Mouse (Mus musculus) limb, embryonic 12.5 days (tissue): ENCODE data around the gene Cpt1a. TPM values are rescaled to one million over a fixed set of nuclear protein-coding genes. Genes with fewer than 3 reads are reported as not detected.

Experiments used
- ATAC-seq: fragments of 200-750 bp; cut with Nextera tagmentation; 2 replicates; pipeline ENCODE4 v1.8.0; 2017; ENCODE audit warnings: low read depth, moderate TSS enrichment; ENCODE audit not compliant: insufficient number of reproducible peaks, insufficient read depth, low FRiP score, low TSS enrichment
- H3K27ac ChIP-seq: fragments of 300-500 bp; sonication (generic); 2 replicates; pipeline ENCODE4 v1.5.1; 2016; ENCODE audit warnings: mild to moderate bottlenecking, moderate library complexity
- H3K27me3 ChIP-seq: fragments of 300-500 bp; sonication (generic); 2 replicates; pipeline ENCODE4 v1.6.1; 2016; ENCODE audit warnings: mild to moderate bottlenecking, moderate library complexity
- H3K36me3 ChIP-seq: fragments of 300-500 bp; sonication (generic); 2 replicates; pipeline ENCODE4 v1.6.1; 2016; ENCODE audit warnings: mild to moderate bottlenecking, moderate library complexity
- H3K4me1 ChIP-seq: fragments of 300-500 bp; sonication (generic); replicated peaks from 2 replicates; pipeline ENCODE4 v1.6.1; 2016
- H3K4me2 ChIP-seq: fragments of 300-500 bp; sonication (generic); 2 replicates; pipeline ENCODE4 v1.6.1; 2016; ENCODE audit warnings: mild to moderate bottlenecking, moderate library complexity
- H3K4me3 ChIP-seq: fragments of 300-500 bp; sonication (generic); replicated peaks from 2 replicates; pipeline ENCODE4 v1.5.1; 2016; ENCODE audit warnings: mild to moderate bottlenecking
- H3K9ac ChIP-seq: fragments of 300-500 bp; sonication (generic); replicated peaks from 2 replicates; pipeline ENCODE4 v1.6.1; 2016; ENCODE audit warnings: mild to moderate bottlenecking, moderate library complexity
- H3K9me3 ChIP-seq: fragments of 300-500 bp; sonication (generic); 2 replicates; pipeline ENCODE4 v1.6.1; 2016; ENCODE audit warnings: mild to moderate bottlenecking, moderate library complexity
- WGBS: fragments of 180-500 bp; shearing (Covaris S2); methylation state at CpG from one replicate; pipeline ENCODE4 v1.1.7; 2016; 5-methylcytosine and 5-hydroxymethylcytosine counted together
- polyA plus RNA-seq: library from polyadenylated mRNA; unstranded; fragments of >200 nt; fragmentation: Nextera tagmentation; extraction: Ambion mirVana; gene quantifications from 2 replicates; pipeline ENCODE4 v1.2.1, GENCODE M21; 2016

The Cpt1a gene
- polyA plus RNA-seq, 1 experiment from 2014 or later: 12.8 TPM

DNA sequence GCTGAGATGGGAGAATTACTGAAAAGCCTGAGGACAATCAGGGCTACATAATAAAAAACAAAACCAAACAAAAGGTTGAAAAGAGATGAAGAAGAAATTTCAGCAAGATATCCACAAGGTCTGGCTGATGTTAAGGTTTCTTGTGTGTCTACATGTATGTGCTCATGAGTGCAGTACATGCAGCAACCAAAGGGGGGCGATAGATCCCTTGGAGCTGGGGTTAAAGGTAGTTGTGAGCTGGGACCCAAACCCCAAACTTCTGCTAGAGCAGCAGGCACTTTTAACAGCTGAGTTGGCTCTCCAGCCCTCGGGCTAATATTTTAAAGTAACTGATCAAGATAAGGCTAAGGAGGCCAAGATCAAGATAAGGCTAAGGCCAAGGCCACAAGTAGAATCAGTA is 51.9 kb downstream of the Cpt1a start:
- WGBS: 61% methylated on average over 2 of the region's 2 CpGs

GRCm38 (mm10) chr19:3375945-3376495 is 53.9 kb downstream of the Cpt1a start:
- Histone ChIP-seq H3K4me2 (no peak overlapping the region), H3K27me3 (no peaks in the 10 kb centered on the region), H3K4me3 (no peak overlapping the region), H3K4me1 (no peaks in the 10 kb centered on the region), H3K9ac (no peak overlapping the region), H3K36me3 (peaks cover 20% of the 10 kb centered on the region), H3K27ac (no peak overlapping the region), H3K9me3 (no peaks in the 10 kb centered on the region)
- WGBS: 63% methylated on average over 7 of the region's 7 CpGs
- no peak for ATAC-seq

More for the DNA sequence above, 51.9 kb downstream of the Cpt1a start:
- no peak overlapping the region for H3K4me2 ChIP-seq
- H3K9me3 ChIP-seq: no peaks in the 10 kb centered on the region
- no peaks in the 10 kb centered on the region for H3K4me1 ChIP-seq
- no peak overlapping the region for H3K9ac ChIP-seq
- peaks cover 10% of the 10 kb centered on the region for H3K36me3 ChIP-seq
- ATAC-seq: no peak
- H3K27me3 ChIP-seq: no peaks in the 10 kb centered on the region
- no peak overlapping the region for H3K4me3 ChIP-seq
- no peak overlapping the region for H3K27ac ChIP-seq

GRCm38 (mm10) chr19:3376966-3377715 is 55.0 kb downstream of the Cpt1a start:
- H3K27me3 ChIP-seq: no peaks in the 10 kb centered on the region
- H3K9me3 ChIP-seq: no peaks in the 10 kb centered on the region
- no peaks in the 10 kb centered on the region for H3K4me1 ChIP-seq
- no peak overlapping the region for H3K27ac ChIP-seq
- WGBS: 28% methylated on average over 4 of the region's 4 CpGs
- peaks cover 20% of the 10 kb centered on the region; the same call in 1 of the 2 replicates for H3K36me3 ChIP-seq
- H3K9ac ChIP-seq: no peak overlapping the region
- no peak for ATAC-seq
- H3K4me3 ChIP-seq: no peak overlapping the region
- no peak overlapping the region for H3K4me2 ChIP-seq

- Histone ChIP-seq H3K9me3 (no peaks in the 10 kb centered on the region), H3K27me3 (no peaks in the 10 kb centered on the region), H3K36me3 (peaks cover 20% of the 10 kb centered on the region; the same call in 1 of the 2 replicates), H3K4me1 (no peaks in the 10 kb centered on the region), H3K9ac (no peak overlapping the region), H3K27ac (no peak overlapping the region), H3K4me3 (no peak overlapping the region), H3K4me2 (no peak overlapping the region)
- 90% methylated on average over 3 of the region's 3 CpGs for WGBS
- ATAC-seq: no peak
Measured at GRCm38 (mm10) chr19:3378614-3379013, 56.5 kb downstream of the Cpt1a start.

GRCm38 (mm10) chr19:3388061-3388460 is 65.9 kb downstream of the Cpt1a start:
- Histone ChIP-seq H3K9me3 (peaks cover 10% of the 10 kb centered on the region), H3K9ac (no peak overlapping the region), H3K4me1 (peaks cover 4% of the 10 kb centered on the region; the same call in 1 of the 2 replicates), H3K4me2 (no peak overlapping the region), H3K36me3 (peaks cover 5% of the 10 kb centered on the region; the same call in 1 of the 2 replicates), H3K27me3 (no peaks in the 10 kb centered on the region), H3K4me3 (no peak overlapping the region), H3K27ac (no peak overlapping the region)
- ATAC-seq: no peak
- 65% methylated on average over 6 of the region's 6 CpGs for WGBS

DNA sequence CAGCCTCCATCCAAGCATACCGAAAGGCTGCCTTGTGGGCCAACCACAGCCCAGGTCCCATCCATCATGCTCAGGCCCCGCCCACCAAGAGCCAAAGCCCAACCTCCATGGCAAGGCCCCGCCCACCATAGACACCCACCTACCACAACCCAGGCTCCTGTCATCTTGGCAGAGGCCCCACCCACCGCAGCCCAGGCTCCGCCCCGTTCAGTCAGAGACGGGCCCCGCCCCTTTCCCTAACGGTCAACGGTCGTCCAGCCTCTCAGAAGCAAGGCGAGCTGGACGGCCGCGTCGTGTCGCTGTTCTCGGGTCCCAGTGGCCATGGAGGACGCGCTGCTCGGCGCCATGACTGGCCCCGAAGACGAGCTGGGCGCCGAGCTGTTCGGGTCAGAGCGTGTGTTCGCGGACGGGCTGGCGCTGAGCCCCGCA is 66.5 kb downstream of the Cpt1a start, which contains the start of gene Tesmin:
Gene Tesmin (plus strand): TSS at position 229 of the 429 bp plus-strand sequence.
- Histone ChIP-seq H3K4me3 (peak within 1 kb of the TSS; percentile 49), H3K9me3 (peaks cover 10% of the 10 kb centered on the region), H3K4me2 (peak within 1 kb of the TSS; percentile 81), H3K9ac (peak within 1 kb of the TSS; percentile 57; the same call in 1 of the 2 replicates), H3K27me3 (no peaks in the 10 kb centered on the region), H3K4me1 (peaks cover 4% of the 10 kb centered on the region; the same call in 1 of the 2 replicates), H3K27ac (no peak within 1 kb of the TSS), H3K36me3 (peaks cover 5% of the 10 kb centered on the region; the same call in 1 of the 2 replicates)
- ATAC-seq: peak; percentile 76
- WGBS: 3% methylated on average over 32 of the region's 33 CpGs

GRCm38 (mm10) chr19:3389089-3389488 is 67.0 kb downstream of the Cpt1a start:
- H3K9me3 ChIP-seq: peaks cover 10% of the 10 kb centered on the region
- peak overlapping the region; percentile 81 for H3K4me2 ChIP-seq
- peak overlapping the region; percentile 49 for H3K4me3 ChIP-seq
- no peaks in the 10 kb centered on the region for H3K27me3 ChIP-seq
- peaks cover 4% of the 10 kb centered on the region; the same call in 1 of the 2 replicates for H3K4me1 ChIP-seq
- H3K9ac ChIP-seq: peak overlapping the region; percentile 57; the same call in 1 of the 2 replicates
- ATAC-seq: peak; percentile 86
- H3K27ac ChIP-seq: no peak overlapping the region
- H3K36me3 ChIP-seq: peaks cover under 1% of the 10 kb centered on the region; the same call in 1 of the 2 replicates
- 0% methylated on average over 43 of the region's 43 CpGs for WGBS

GRCm38 (mm10) chr19:3392384-3392783 is 70.2 kb downstream of the Cpt1a start:
- Histone ChIP-seq H3K4me1 (peaks cover 4% of the 10 kb centered on the region; the same call in 1 of the 2 replicates), H3K27me3 (no peaks in the 10 kb centered on the region), H3K36me3 (no peaks in the 10 kb centered on the region), H3K9ac (no peak overlapping the region), H3K4me3 (no peak overlapping the region), H3K9me3 (peaks cover 10% of the 10 kb centered on the region), H3K27ac (no peak overlapping the region), H3K4me2 (no peak overlapping the region)
- ATAC-seq: no peak
- 38% methylated on average over 1 of the region's 1 CpGs for WGBS

DNA sequence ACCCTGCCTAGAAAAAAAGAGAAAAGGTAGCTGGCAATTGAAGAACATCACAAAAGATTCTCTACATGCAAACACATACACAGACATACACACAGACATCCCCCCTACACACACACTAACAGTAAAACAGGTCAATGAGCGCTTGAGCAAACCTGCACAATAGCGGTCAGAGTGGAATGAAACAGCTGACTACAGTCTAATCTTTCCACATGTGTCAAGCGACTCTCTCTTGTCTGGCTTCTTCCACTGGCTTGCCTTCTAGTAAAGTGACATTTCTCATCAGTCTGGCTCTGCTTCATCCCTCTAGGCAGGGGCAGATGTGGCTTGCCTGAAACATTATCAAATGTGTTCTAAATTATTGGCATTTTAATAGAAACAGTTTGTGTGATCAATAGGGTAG is 72.1 kb downstream of the Cpt1a start:
- Histone ChIP-seq H3K27me3 (no peaks in the 10 kb centered on the region), H3K9me3 (peaks cover 5% of the 10 kb centered on the region; the same call in 1 of the 2 replicates), H3K27ac (no peak overlapping the region), H3K4me3 (no peak overlapping the region), H3K36me3 (no peaks in the 10 kb centered on the region), H3K4me2 (no peak overlapping the region), H3K9ac (no peak overlapping the region), H3K4me1 (peaks cover 2% of the 10 kb centered on the region; the same call in 1 of the 2 replicates)
- no peak for ATAC-seq
- WGBS: 74% methylated on average over 3 of the region's 3 CpGs

DNA sequence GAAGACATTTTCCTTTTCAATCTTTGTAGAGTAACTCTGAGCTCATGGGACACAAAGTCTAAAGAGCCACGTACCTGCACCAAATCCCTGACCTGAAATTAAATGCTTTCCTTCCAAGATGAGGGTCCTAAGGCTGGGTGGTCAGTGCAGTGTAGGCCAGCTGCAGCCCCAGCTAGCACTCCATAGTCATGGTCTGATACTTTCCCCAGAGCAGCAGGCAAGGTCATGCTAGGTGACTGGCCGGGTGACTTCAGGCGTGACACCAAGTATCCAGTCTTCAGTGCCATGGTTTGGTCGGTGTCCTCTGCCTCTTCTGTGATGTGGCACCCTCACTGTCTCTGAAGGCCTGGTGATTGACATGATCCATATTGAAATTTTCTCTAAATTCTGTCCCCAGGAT is 77.9 kb downstream of the Cpt1a start:
- 88% methylated on average over 4 of the region's 4 CpGs for WGBS
- Histone ChIP-seq H3K9me3 (peaks cover 4% of the 10 kb centered on the region; the same call in 1 of the 2 replicates), H3K27ac (no peak overlapping the region), H3K9ac (no peak overlapping the region), H3K4me1 (no peaks in the 10 kb centered on the region), H3K4me3 (no peak overlapping the region), H3K36me3 (no peaks in the 10 kb centered on the region), H3K27me3 (no peaks in the 10 kb centered on the region), H3K4me2 (no peak overlapping the region)
- no peak for ATAC-seq

DNA sequence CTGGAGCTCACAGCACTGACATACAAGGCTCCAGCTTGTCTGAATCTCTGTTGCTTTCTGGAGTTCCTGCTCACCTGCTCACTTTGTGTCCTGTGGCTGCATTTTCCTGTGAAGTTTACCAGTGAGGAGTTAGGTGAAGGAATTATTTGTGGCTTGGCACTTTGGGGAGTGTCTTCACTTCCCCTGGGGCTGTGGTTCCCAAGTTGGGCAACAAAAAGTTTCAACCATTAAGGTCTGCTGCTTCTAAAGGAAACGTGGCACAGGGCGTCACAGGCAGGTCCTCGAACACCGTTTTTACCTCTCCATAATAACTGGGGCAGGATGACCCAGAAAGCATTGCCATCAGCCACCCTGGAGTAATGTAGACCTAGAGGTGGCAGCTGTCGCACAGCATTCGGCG is 79.4 kb downstream of the Cpt1a start:
- H3K4me1 ChIP-seq: no peaks in the 10 kb centered on the region
- peaks cover 4% of the 10 kb centered on the region; the same call in 1 of the 2 replicates for H3K9me3 ChIP-seq
- H3K27me3 ChIP-seq: no peaks in the 10 kb centered on the region
- H3K27ac ChIP-seq: no peak overlapping the region
- no peak overlapping the region for H3K9ac ChIP-seq
- 86% methylated on average over 7 of the region's 7 CpGs for WGBS
- ATAC-seq: no peak
- no peak overlapping the region for H3K4me3 ChIP-seq
- no peaks in the 10 kb centered on the region for H3K36me3 ChIP-seq
- no peak overlapping the region for H3K4me2 ChIP-seq
